Mouse (Mus musculus): ENCODE data around the gene Mrtfa. TPM values are rescaled to one million over a fixed set of nuclear protein-coding genes. Genes with fewer than 3 reads are reported as not detected.

The Mrtfa gene
- total RNA-seq, 2 experiments from 2014 or later = 2.5 to 23.5 TPM

DNA sequence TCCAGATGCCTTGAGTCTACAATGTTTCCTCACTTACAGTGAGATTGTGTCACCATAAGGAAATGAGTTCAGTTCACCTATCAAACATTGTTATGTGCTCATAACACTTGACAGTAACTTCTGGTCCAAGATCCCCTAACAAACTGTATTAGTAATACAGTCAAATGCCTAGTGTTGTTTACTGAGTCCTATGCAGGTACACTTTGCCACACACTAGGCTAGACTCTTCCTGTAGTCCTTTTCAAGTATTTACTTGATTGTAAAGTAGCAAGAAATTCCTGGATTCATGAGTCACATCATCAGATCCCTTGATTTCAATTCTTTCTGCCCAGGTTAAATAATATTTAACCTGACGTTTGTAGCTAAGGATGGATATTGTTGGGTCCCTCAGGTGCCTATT is 221.2 kb downstream of the Mrtfa start:
- ATAC-seq (replicated peaks; ENCODE audit: low FRiP score, low TSS enrichment, poor library complexity, severe bottlenecking) = no peak

Other genes with a start within 250 kb of the Mrtfa start
- 81.2 and 81.5 TPM in 2 replicates for gene Adsl, start 242.3 kb downstream of the Mrtfa start, total RNA-seq (2014; fragmentation: Nextera tagmentation)
- gene Adsl, start 242.3 kb downstream of the Mrtfa start, total RNA-seq (2017) = 197 and 210 TPM in 2 replicates
- gene Sgsm3, start 213.0 kb downstream of the Mrtfa start, total RNA-seq (2014; fragmentation: Nextera tagmentation) = 15.8 and 26.9 TPM in 2 replicates
- gene Sgsm3, start 213.0 kb downstream of the Mrtfa start, total RNA-seq (2017) = 43.5 and 57.1 TPM in 2 replicates
- gene Mchr1, start 44.7 kb upstream of the Mrtfa start, total RNA-seq (2014; fragmentation: Nextera tagmentation) = not detected in 2 replicates
- not detected in 2 replicates for gene Mchr1, start 44.7 kb upstream of the Mrtfa start, total RNA-seq (2017)
- gene Slc25a17, start 170.1 kb upstream of the Mrtfa start, total RNA-seq (2014; fragmentation: Nextera tagmentation) = 54.3 and 76.2 TPM in 2 replicates
- 89.4 and 90.9 TPM in 2 replicates for gene Slc25a17, start 170.1 kb upstream of the Mrtfa start, total RNA-seq (2017)
- gene St13, start 209.3 kb upstream of the Mrtfa start, total RNA-seq (2014; fragmentation: Nextera tagmentation) = 175 and 195 TPM in 2 replicates
- 481 and 514 TPM in 2 replicates for gene St13, start 209.3 kb upstream of the Mrtfa start, total RNA-seq (2017)
- gene Xpnpep3, start 209.4 kb upstream of the Mrtfa start, total RNA-seq (2014; fragmentation: Nextera tagmentation) = 14.0 and 17.8 TPM in 2 replicates
- gene Xpnpep3, start 209.4 kb upstream of the Mrtfa start, total RNA-seq (2017) = 24.9 and 26.2 TPM in 2 replicates
- gene Dnajb7, start 217.5 kb upstream of the Mrtfa start, total RNA-seq (2014; fragmentation: Nextera tagmentation) = not detected in 2 replicates
- 0.34 TPM in 1 of 2 replicates, not detected in the other for gene Dnajb7, start 217.5 kb upstream of the Mrtfa start, total RNA-seq (2017)